Mouse (Mus musculus) midbrain, embryonic 11.5 days (tissue): ENCODE measurements at regions not wholly inside any gene's neighbourhood (a gene's known extent, or its start where the extent isn't known, plus 50 kb on each side); places are given as distances from the start of the nearest gene placed in this dataset.

Experiments used
- ATAC-seq: fragments of 200-750 bp; cut with Nextera tagmentation; 2 replicates; pipeline ENCODE4 v1.8.0; 2017; ENCODE audit warnings: moderate TSS enrichment, moderate library complexity; ENCODE audit not compliant: low FRiP score
- DNase-seq: peaks from one replicate; pipeline ENCODE4 v3.0.0; 2015; ENCODE audit warnings: low spot score; ENCODE audit errors: missing footprints
- H3K27ac ChIP-seq: fragments of 300-500 bp; sonication (generic); 2 replicates; pipeline ENCODE4 v1.5.1; 2014; ENCODE audit warnings: low read depth, low read length
- H3K27me3 ChIP-seq: fragments of 300-500 bp; sonication (generic); 2 replicates; pipeline ENCODE4 v1.6.1; 2014; ENCODE audit warnings: mild to moderate bottlenecking, low read length, moderate library complexity, mixed read lengths; ENCODE audit not compliant: control insufficient read depth, insufficient read depth
- H3K36me3 ChIP-seq: fragments of 300-500 bp; sonication (generic); 2 replicates; pipeline ENCODE4 v1.6.1; 2014; ENCODE audit warnings: mild to moderate bottlenecking, low read length, moderate library complexity, mixed read lengths; ENCODE audit not compliant: control insufficient read depth, insufficient read depth
- H3K4me1 ChIP-seq: fragments of 300-500 bp; sonication (generic); 2 replicates; pipeline ENCODE4 v1.6.1; 2014; ENCODE audit warnings: low read length; ENCODE audit not compliant: control insufficient read depth, insufficient read depth
- H3K4me2 ChIP-seq: fragments of 300-500 bp; sonication (generic); 2 replicates; pipeline ENCODE4 v1.6.1; 2014; ENCODE audit warnings: mild to moderate bottlenecking, moderate library complexity
- H3K4me3 ChIP-seq: fragments of 300-500 bp; sonication (generic); 2 replicates; pipeline ENCODE4 v1.5.1; 2014; ENCODE audit warnings: low read depth, low read length
- H3K9ac ChIP-seq: fragments of 300-500 bp; sonication (generic); 2 replicates; pipeline ENCODE4 v1.6.1; 2014; ENCODE audit warnings: low read length
- H3K9me3 ChIP-seq: fragments of 300-500 bp; sonication (generic); 2 replicates; pipeline ENCODE4 v1.6.1; 2016; ENCODE audit warnings: low read length; ENCODE audit not compliant: control insufficient read depth
- WGBS: fragments of 180-500 bp; shearing (Covaris S2); extraction: QIAGEN DNeasy Blood & Tissue Kit; methylation state at CpG from one replicate; pipeline ENCODE4 v1.1.7; 2014; 5-methylcytosine and 5-hydroxymethylcytosine counted together

- WGBS = 92% methylated on average over 2 of the region's 2 CpGs
- no peak overlapping the region for H3K4me3 ChIP-seq
- no peak overlapping the region for H3K4me2 ChIP-seq
- no peaks in the 10 kb centered on the region for H3K9me3 ChIP-seq
- H3K36me3 ChIP-seq = no peaks in the 10 kb centered on the region
- no peak overlapping the region for H3K9ac ChIP-seq
- peak; percentile 14 for DNase-seq
- no peaks in the 10 kb centered on the region for H3K27me3 ChIP-seq
- no peak for ATAC-seq
- H3K4me1 ChIP-seq = no peaks in the 10 kb centered on the region
- H3K27ac ChIP-seq = no peak overlapping the region
Measured at GRCm38 (mm10) chr13:101824962-101825361, 56.9 kb upstream of the Pik3r1 start.

DNA sequence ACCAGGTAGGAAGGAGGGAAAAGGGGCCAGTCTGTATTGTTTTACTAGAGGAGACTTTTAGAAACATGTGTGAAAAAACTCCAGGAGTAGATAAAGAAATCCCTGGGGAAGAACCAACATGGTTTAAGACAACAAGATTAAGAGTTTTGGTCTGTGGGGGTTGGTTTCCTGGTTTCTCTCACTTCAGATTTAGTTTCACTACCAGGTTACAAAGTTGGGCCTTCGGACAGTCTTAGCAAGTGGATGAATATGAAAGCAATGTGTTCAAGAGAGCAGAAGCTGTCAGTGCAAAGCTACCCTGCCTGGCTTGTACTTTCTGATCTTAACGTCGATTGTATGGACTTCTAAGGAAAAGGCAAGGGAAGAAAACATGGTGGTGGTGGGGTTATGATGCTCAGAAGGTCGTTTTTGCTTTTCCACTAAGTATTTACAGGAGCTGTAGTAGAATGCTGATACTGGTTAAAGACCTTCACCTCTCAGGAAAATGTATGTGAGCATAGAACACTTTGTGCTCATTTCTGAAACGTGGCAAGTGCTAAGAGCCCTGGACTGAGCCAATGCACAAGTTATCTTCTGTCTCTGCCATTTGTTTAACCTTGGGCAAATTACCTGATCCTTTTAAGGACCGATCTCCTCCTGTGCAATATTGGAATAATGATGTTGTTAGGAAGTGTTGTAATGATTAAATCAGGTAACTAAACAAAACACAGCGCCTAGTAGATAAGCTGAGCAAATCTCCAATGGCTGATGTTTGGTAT is 64.0 kb upstream of the Pik3r1 start:
- no peaks in the 10 kb centered on the region for H3K27me3 ChIP-seq
- H3K27ac ChIP-seq = no peak overlapping the region
- no peak overlapping the region for H3K4me3 ChIP-seq
- DNase-seq = peak; percentile 67
- 85% methylated on average over 7 of the region's 7 CpGs for WGBS
- ATAC-seq = no peak
- no peaks in the 10 kb centered on the region for H3K9me3 ChIP-seq
- no peaks in the 10 kb centered on the region for H3K4me1 ChIP-seq
- H3K4me2 ChIP-seq = no peak overlapping the region
- H3K9ac ChIP-seq = no peak overlapping the region
- H3K36me3 ChIP-seq = no peaks in the 10 kb centered on the region

DNA sequence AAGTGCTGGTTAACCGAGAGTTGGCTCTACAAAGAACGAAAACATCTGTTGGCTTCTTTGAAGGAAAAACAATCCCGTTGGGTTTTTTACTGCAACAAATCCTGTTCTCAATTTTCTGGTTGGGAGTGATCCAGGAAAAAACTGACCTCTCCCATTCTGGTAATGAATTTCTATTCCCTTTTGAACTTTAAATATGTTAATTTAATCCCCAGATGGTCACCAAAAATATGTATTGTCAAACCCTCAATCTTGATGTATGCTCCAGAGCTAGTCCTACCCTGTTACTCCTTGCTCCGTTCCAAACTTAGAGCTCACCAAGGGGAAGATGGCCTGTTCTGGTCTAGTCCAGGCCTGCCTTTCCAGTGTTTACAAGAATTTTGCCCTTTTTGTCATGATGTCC is 66.5 kb upstream of the Pik3r1 start:
- WGBS = 82% methylated on average over 4 of the region's 4 CpGs
- Histone ChIP-seq H3K36me3 (no peaks in the 10 kb centered on the region), H3K27me3 (no peaks in the 10 kb centered on the region), H3K9ac (no peak overlapping the region), H3K4me2 (no peak overlapping the region), H3K9me3 (no peaks in the 10 kb centered on the region), H3K27ac (no peak overlapping the region), H3K4me3 (no peak overlapping the region), H3K4me1 (no peaks in the 10 kb centered on the region)
- DNase-seq (peak; percentile 81), ATAC-seq (no peak)

DNA sequence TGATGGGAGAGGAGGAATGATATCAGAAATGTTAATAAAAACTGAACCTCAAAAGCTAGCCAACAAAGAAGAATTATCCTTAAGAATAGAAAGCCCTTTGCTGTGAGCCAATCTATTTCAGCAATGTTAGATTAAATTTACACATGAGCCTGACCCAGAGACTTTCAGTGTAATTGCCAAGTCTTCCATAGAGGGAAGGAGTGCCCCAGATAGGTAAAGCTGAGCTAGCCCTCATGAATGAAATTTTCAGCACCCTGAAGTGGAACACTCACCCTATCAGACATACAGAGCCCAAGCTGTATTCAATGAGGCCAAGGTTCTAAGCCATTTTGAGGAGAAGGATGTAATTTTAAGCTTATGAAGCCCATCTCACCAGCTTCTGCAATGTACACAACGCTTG is 69.0 kb upstream of the Pik3r1 start:
- H3K4me2 ChIP-seq = no peak overlapping the region

GRCm38 (mm10) chr13:101844461-101845440 is 76.7 kb upstream of the Pik3r1 start:
- 70% methylated on average over 7 of the region's 7 CpGs for WGBS
- no peak overlapping the region for H3K9ac ChIP-seq
- H3K4me3 ChIP-seq = no peak overlapping the region
- ATAC-seq = no peak
- H3K9me3 ChIP-seq = no peaks in the 10 kb centered on the region
- peak; percentile 61 for DNase-seq
- H3K27ac ChIP-seq = no peak overlapping the region
- no peaks in the 10 kb centered on the region for H3K4me1 ChIP-seq
- no peak overlapping the region for H3K4me2 ChIP-seq
- H3K36me3 ChIP-seq = no peaks in the 10 kb centered on the region
- H3K27me3 ChIP-seq = no peaks in the 10 kb centered on the region

More for the DNA sequence above, 69.0 kb upstream of the Pik3r1 start:
- no peak overlapping the region for H3K9ac ChIP-seq
- H3K9me3 ChIP-seq = no peaks in the 10 kb centered on the region
- no peak overlapping the region for H3K4me3 ChIP-seq
- no peaks in the 10 kb centered on the region for H3K36me3 ChIP-seq
- no peaks in the 10 kb centered on the region for H3K27me3 ChIP-seq
- no peaks in the 10 kb centered on the region for H3K4me1 ChIP-seq
- H3K27ac ChIP-seq = no peak overlapping the region
- ATAC-seq (no peak), DNase-seq (peak; percentile 33)
- WGBS = 70% methylated on average over 1 of the region's 1 CpGs

- DNase-seq (peak; percentile 56), ATAC-seq (no peak)
- WGBS = 81% methylated on average over 3 of the region's 3 CpGs
- Histone ChIP-seq H3K36me3 (no peaks in the 10 kb centered on the region), H3K27me3 (no peaks in the 10 kb centered on the region), H3K4me3 (no peak overlapping the region), H3K4me2 (no peak overlapping the region), H3K9ac (no peak overlapping the region), H3K27ac (no peak overlapping the region), H3K4me1 (no peaks in the 10 kb centered on the region), H3K9me3 (no peaks in the 10 kb centered on the region)
Measured at GRCm38 (mm10) chr13:101846016-101846415, 78.0 kb upstream of the Pik3r1 start.

GRCm38 (mm10) chr13:101847879-101848600 is 80.0 kb upstream of the Pik3r1 start:
- DNase-seq (peak; percentile 59), ATAC-seq (no peak)
- no peak overlapping the region for H3K4me2 ChIP-seq
- WGBS = 89% methylated on average over 12 of the region's 12 CpGs
- no peaks in the 10 kb centered on the region for H3K9me3 ChIP-seq
- no peak overlapping the region for H3K4me3 ChIP-seq
- H3K9ac ChIP-seq = no peak overlapping the region
- no peak overlapping the region for H3K27ac ChIP-seq
- H3K27me3 ChIP-seq = no peaks in the 10 kb centered on the region
- H3K36me3 ChIP-seq = no peaks in the 10 kb centered on the region
- no peaks in the 10 kb centered on the region for H3K4me1 ChIP-seq

DNA sequence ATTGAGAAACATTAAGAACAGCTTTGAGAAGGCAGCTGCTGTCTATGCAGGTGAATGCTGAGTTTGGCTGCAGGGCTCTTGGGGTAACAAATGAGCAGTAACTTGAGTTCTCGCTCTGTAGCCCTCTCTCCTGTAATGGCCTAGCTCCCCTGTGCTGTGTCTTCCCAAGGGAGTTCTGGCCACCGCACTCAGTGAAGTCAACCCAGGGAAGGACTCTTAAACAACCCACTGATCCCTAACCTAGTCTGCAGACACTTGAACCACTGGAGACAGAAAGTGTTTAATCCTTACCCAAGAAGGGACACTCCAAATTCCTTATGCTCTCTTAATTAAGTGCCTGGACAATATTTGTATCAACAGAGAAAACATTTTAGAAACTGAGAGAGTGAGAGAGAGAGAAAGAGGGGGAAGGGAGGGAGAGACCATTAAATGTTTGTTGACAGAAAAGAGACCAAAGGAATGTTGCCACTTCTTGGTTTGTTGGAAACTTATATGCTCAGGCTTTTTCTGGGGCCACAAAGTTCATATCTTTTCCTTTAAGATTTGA is 80.7 kb upstream of the Pik3r1 start:
- Histone ChIP-seq H3K27me3 (no peaks in the 10 kb centered on the region), H3K27ac (no peak overlapping the region), H3K9ac (no peak overlapping the region), H3K4me2 (no peak overlapping the region), H3K36me3 (no peaks in the 10 kb centered on the region), H3K4me3 (no peak overlapping the region), H3K4me1 (no peaks in the 10 kb centered on the region), H3K9me3 (no peaks in the 10 kb centered on the region)
- ATAC-seq (no peak), DNase-seq (peak; percentile 51)
- 88% methylated on average over 2 of the region's 2 CpGs for WGBS
